Mouse (Mus musculus) urinary bladder, postnatal 14 days (tissue): ENCODE data around the gene Ccdc181.

ENCODE experiments used
- DNase-seq: peaks from one replicate; pipeline ENCODE4 v3.0.0; 2021; ENCODE audit warnings: low spot score

Ccdc181 gene

GRCm38 (mm10) chr1:164335435-164335834 lies 60.0 kb downstream of the Ccdc181 start:
- DNase-seq: no peak

- no peak for DNase-seq
Observed at GRCm38 (mm10) chr1:164335846-164336245, 60.5 kb downstream of the Ccdc181 start.
